Mouse (Mus musculus) olfactory bulb, adult 2 months (tissue): Measurements from ENCODE around the gene Olfr467.
"Not testable (repeated sequence)": the region's sequence is repeated elsewhere in the genome, so short reads cannot be mapped to it uniquely, and the experiment has no call there.

Experiments
- CTCF ChIP-seq: fragments of 200-500 bp; IDR thresholded peaks from 2 replicates; pipeline ENCODE4 v1.5.1; 2012; ENCODE audit warnings: low read depth, mild to moderate bottlenecking, low read length, moderate library complexity; ENCODE audit not compliant: insufficient read depth
- POLR2A ChIP-seq: fragments of 200-500 bp; IDR thresholded peaks from 2 replicates; pipeline ENCODE4 v1.6.1; 2012; ENCODE audit warnings: mild to moderate bottlenecking, low read depth, low read length, moderate library complexity; ENCODE audit not compliant: insufficient read depth

DNA sequence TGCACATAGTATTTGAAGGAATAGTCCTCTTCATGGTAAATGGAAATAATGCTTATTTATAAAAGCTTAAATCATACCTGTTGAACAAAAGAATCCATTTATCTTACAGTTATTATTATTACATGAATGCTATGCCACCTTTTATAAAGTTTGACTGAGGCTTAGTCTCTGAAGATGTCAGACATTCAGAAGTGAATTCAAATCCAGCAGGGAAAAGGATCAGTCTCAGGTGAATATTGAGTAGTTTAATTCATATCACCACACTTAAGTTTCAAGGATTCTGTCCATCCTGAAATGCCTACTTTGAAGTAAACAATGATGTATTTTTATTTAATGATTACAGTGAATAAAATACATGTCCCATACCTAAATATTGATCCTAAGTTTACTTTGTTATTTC is 13.4 kb downstream of the Olfr467 start, which contains the start of gene Olfr469:
- TF ChIP-seq CTCF, POLR2A: not testable (repeated sequence)
